Mouse (Mus musculus) small intestine, adult 2 months (tissue): ENCODE results near the gene Gm3045.

ENCODE experiments used
- CTCF ChIP-seq: fragments of 200-500 bp; IDR thresholded peaks from 2 replicates; pipeline ENCODE4 v1.5.1; 2012; ENCODE audit warnings: low read depth, mild to moderate bottlenecking, control low read depth, inconsistent platforms, low read length, moderate library complexity, mixed read lengths; ENCODE audit not compliant: insufficient replicate concordance, insufficient read length; ENCODE audit errors: extremely low read depth
- POLR2A ChIP-seq: fragments of 200-500 bp; IDR thresholded peaks from 2 replicates; pipeline ENCODE4 v1.6.1; 2012; ENCODE audit warnings: low read depth, mild to moderate bottlenecking, control low read depth, inconsistent platforms, low read length, moderate library complexity

- TF ChIP-seq CTCF: no peak
- no peak for TF ChIP-seq POLR2A
Measured at GRCm38 (mm10) chr13:56450035-56450434, 23.6 kb downstream of the Gm3045 start.
